Mouse (Mus musculus) bone marrow, adult 2 months (tissue): ENCODE results near the gene Gm49378.

Experiments
- CTCF ChIP-seq: fragments of 200-500 bp; IDR thresholded peaks from 2 replicates; pipeline ENCODE4 v1.5.1; 2011; ENCODE audit warnings: low read length, control low read depth; ENCODE audit not compliant: control insufficient read depth, insufficient read depth
- POLR2A ChIP-seq: fragments of 200-500 bp; IDR thresholded peaks from 2 replicates; pipeline ENCODE4 v1.6.1; 2011; ENCODE audit warnings: low read depth, mild to moderate bottlenecking, control low read depth, low read length, borderline replicate concordance; ENCODE audit not compliant: control insufficient read depth

- no peak for TF ChIP-seq POLR2A
- no peak for TF ChIP-seq CTCF
These were observed 53.4 kb downstream of the Gm49378 start for GRCm38 (mm10) chr14:55584303-55584701.
